Mouse (Mus musculus): Measurements from ENCODE around the gene Calcoco2.
A peak's percentile ranks its signal among the peaks of the same experiment; 100 is the strongest.
"Not testable (repeated sequence)": the region's sequence is repeated elsewhere in the genome, so short reads cannot be mapped to it uniquely, and the experiment has no call there.

Calcoco2 gene

DNA sequence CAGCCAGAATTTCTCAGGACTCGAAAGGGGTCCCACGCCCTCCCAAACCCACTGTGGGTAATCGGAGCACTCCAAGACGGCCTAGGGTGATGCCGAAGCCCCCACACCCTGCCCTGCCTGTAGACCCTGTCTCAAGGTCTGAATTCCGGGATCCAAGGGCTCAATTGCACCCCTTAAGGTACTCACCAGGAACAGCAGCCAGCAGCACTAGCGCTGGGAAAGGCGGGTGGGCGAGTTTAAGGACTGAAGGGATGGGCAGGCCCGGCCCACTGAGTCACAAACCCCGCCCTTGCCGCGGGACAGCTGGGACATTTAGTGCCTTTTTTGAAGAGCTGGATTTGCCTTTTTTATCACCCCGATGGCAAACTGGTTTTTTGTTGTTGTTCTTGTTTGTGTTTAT, at the start of gene Calcoco2:
TSS of gene Calcoco2 (minus strand) at position 214 of the 400 bp plus-strand sequence.
- no peak for DNase-seq

DNA sequence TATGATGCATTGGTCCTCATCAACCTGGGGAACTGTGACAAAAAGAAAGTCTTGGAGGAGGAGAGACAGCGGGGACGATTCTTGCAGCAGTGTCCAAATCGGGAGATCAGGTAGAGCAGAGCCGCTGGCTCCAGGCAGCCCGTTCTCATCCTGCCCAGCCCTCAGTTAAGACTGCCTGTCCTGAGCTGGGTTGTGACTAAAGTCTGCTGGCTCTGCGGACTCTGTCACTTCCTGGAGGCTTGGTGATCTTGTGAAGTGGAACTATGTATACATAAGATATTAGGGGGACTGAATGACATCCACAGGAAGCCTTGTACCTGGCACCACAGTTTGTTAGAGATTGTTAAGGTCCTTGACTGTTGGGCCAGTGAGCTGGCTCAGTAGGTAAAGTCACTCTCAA, 35.7 kb upstream of the Calcoco2 start:
- no peak for DNase-seq

DNA sequence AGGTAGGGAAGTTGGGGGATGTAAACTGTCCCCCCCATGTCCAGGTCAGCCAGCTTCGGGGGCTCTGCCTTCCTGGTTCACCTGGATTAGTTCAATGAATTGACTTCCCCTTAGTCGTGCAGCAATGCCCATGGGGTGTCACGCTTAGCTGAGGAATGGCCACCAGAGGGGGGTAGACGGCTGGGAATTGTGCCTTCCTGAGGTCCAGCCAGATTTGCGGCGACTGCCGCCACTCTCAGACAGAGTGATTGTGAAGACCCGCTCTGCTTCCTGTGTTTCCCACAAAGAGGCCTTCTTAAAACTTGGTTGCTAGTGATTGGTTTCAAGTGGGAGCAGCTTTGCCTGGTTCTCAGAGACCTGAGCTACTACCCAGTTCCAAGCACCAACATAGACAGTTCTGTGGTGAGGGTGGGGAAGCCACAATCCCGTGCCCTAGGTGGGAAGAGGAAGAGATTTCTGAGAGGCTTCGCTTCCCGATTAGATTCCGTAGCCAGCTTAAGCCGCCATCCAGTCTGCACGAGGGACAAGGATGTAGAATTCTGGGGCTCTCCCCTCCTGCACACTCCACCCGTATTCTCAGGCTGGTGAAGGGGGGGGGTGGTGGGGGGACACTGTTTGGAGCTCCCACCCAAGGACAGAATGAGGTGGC, 34.0 kb upstream of the Calcoco2 start:
- DNase-seq, result peak in 1 of 2 experiments; percentile 28

DNA sequence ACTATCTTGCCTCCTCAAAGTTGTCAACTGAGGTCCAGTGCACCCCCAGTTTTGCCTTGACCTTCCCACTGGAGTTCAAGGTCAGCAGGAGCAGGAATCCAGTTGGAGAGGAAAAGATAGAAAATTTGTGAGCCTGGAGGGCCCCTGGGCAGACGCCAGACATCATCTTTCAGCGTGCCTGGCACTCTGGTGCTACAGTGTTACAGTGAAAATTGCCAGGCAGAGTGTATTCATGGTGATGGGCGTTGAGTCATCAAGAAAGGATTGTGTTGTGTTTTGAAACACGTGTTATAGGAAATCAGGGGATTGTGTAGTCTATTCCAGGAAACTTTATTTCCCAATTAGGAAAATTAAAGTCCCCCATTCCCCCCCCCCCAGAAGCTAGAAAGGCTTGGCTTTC, 32.0 kb upstream of the Calcoco2 start:
- DNase-seq, result no peak

DNA sequence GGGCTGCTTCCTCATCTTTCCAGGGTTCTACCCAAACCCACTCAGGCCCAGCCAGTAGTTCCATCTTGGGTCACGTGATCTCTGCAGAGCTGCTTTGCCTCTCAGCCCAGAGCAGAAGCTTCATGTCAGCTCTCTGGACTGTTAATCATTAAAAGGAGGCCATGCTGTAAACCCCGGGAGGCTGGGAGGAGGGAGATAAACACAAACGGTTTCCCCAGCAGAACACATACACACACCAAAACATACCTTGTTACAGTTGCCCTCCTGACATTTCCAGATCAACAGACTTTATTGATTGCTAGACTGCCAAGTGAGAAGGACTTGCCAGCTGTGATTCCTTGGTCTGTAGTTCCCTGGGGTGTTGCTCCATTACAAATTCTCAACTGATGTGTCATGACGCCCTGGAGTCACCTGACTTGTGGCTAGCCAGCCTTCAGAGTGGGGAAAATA, 29.0 kb upstream of the Calcoco2 start:
- DNase-seq, result no peak

GRCm38 (mm10) chr11:96135847-96136246, 24.1 kb upstream of the Calcoco2 start:
- no peak for DNase-seq

DNA sequence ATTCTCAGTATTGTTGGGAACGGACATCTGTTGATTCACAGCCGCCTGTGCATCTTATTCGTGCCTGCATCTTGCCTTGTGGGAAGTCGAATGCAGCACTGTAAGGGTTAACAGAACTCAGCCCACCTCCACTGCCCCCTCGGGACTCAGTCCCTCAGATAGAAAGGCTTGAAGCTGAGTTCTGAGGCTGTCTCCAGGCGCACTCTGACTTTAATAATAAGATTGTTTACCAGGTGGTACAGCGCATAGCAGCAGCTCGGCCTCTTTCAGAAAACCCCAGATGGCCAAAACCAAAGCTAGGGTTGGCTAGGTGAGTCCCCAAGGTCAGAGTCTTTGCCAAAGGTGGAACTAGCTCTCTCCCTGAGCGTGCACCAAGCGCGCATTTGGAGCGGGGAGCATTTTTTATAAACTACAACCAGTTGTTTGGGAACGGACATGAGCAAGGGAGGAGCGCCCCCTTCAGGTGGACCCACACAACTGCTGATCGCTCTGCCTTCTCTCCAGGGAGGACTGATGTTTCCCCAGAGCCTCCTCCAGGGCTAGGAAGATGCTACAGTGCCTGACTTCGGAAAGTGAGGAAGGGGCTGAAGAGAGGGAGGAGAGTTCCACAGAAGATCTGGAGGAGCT, 21.6 kb upstream of the Calcoco2 start, which contains the start of gene Ttll6:
TSS of gene Ttll6 (plus strand) at position 548 of the 627 bp plus-strand sequence.
- peak in 1 of 2 experiments; percentile 19 for DNase-seq

- no peak for DNase-seq
These were observed 18.8 kb upstream of the Calcoco2 start for GRCm38 (mm10) chr11:96130606-96131005.

DNA sequence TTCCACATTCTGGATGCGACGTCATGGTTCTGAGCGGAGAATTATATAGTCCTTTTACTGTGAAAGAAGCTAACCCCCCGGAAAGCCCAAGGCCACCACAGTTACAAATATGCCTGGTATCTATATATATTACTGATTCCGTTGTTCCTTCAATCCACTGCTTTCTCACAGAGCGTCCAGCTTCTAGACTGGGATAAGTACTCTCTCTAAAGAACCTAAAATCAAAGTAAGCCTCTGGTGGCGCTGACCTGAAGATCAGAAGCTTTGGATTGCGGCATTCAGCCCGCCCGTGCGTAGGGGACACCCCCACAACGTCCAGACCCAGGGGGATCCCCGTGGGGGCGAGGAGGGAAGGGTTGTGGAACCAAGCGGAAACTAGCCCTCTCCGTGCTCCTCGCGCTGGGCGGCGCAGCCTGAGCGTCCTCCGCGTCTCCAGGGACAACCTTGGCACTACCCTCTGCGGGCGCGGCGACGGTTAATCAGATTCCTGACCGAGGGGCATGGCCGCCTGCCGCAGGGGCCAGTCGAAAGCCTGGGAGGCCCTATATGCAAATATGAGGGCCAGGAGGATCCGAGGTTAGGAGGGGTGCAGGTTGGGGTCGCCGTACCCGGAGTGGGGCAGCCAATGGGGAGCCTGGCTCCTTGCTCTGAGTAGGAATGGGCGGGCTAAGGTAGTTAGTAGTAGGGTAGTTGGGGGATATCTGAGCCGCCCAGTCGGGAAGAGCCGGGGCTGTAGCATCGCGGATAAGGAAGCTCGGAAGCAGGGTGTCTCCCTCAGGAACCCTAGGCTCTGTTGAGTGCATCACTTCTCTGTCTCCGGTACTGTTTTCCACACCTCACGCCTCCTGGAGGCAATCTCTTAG, 12.5 kb upstream of the Calcoco2 start:
- DNase-seq, result no peak

DNA sequence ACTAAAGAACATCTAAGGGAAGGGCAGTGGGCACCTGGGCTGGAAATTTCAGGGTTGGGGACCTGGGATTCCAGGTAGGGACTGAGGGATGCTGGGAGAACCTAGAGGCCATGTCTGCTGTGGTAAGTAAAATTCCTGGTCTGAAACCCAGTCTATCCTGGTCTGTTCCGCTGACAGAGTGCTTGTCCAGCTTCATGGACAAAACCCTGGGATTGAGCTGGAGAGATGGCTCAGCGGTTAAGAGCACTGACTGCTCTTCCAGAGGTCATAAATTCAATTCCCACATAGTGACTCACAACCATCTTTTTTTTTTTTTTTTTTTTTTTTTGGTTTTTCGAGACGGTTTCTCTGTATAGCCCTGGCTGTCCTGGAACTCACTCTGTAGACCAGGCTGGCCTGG, 11.0 kb upstream of the Calcoco2 start:
- not testable (repeated sequence) for DNase-seq

- no peak for DNase-seq
These were observed 7.6 kb upstream of the Calcoco2 start for GRCm38 (mm10) chr11:96119401-96119800.

DNA sequence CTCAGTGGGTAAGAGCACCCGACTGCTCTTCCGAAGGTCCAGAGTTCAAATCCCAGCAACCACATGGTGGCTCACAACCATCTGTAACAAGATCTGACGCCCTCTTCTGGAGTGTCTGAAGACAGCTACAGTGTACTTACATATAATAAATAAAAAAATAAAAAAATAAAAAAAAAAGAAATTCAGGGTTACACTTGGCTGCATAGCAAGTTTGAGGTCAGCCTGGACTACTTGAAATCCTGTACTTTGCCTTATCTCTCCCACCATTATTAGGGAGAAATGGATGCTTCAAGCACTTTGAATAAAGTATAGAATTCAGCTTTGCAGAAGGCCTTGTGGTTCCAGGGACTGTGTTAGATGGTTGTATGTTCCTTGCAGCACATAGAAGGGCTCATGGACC, 5.2 kb upstream of the Calcoco2 start:
- DNase-seq, result not testable (repeated sequence)

- no peak for DNase-seq
These were observed 4.4 kb upstream of the Calcoco2 start for GRCm38 (mm10) chr11:96116116-96116515.

- no peak for DNase-seq
These were observed 3.7 kb upstream of the Calcoco2 start for GRCm38 (mm10) chr11:96115416-96115815.

- DNase-seq, result no peak
These were observed 2.3 kb upstream of the Calcoco2 start for GRCm38 (mm10) chr11:96114077-96114476.

GRCm38 (mm10) chr11:96110950-96111349, 814 bp downstream of the Calcoco2 start:
- DNase-seq, result not testable (repeated sequence)

DNA sequence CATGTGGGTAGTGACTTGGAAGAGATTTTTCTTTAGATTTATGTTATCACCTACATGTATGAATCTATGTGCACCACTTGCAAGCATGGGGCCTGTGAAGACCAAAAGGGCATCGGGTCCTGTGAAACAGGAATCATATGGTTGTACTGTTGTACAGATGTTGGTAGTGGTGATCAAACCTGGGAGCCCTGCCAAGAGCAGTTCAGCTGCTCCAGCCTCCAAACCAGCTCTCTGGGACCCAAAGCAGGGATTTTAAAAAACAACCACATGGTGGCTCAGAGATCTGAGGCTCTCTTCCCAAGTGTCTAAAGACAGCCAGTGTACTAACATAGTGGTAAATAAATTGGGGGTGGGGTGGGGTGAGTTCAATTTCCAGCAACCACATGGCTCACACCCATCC, 3.4 kb downstream of the Calcoco2 start:
- DNase-seq, result no peak

DNA sequence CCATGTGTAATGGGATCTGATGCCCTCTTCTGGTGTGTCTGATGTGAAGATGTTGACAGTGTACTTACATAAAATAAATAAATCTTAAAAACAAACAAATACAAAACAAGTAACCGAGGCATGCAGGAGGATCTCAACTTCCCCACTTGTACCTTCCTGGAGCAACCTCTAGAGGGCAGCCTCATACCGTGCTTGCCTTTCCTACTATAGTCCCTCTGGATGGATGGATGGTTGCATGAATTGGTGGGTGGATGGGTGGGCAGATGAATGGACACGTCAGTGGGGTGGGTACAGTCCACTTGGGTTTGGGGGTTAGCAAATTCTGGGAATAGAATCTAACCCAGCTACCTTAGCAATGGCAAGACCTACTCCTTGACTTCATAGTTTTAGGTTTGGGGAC, 18.4 kb downstream of the Calcoco2 start:
- peak in 1 of 2 experiments; percentile 33 for DNase-seq

- no peak for DNase-seq
These were observed 19.0 kb downstream of the Calcoco2 start for GRCm38 (mm10) chr11:96092674-96093291.

GRCm38 (mm10) chr11:96091073-96091472, 20.7 kb downstream of the Calcoco2 start:
- DNase-seq, result no peak

DNA sequence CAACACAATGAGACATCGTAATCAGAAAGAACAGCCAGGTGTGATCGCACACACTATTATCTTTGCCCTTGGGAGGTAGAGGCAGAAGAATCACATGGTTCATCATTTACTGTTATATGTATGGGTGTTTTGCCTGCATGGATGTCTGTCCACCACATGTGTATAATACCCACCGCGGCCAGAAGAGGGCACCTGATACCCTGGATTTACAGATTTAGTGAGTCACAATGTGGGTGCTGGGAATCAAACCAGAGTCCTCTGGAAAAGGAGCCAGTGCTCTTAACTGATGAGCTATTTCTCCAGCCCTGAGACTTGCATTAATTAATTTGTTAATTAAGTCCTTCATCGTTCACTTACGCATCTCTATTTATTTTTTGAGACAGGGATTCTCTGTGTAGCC, 23.8 kb downstream of the Calcoco2 start:
- DNase-seq, result no peak

DNA sequence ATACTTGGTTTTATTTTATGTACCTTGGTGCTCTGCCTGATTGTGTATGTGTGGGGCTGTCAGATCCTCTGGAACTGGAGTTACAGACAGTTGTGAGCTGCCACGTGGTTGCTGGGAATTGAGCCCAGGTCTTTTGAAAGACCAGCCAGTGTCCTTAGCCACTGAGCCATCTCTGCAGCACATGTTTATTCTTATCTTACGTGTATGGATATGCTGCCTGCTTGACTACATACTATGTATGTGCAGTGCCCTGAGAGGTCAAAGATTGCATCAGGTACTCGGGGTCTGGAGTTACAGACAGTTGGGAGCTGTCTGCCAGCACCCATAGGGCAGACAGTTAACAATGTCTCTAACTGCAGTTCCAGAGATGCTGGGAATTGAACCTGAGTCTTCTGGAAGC, 29.1 kb downstream of the Calcoco2 start:
- no peak for DNase-seq

DNA sequence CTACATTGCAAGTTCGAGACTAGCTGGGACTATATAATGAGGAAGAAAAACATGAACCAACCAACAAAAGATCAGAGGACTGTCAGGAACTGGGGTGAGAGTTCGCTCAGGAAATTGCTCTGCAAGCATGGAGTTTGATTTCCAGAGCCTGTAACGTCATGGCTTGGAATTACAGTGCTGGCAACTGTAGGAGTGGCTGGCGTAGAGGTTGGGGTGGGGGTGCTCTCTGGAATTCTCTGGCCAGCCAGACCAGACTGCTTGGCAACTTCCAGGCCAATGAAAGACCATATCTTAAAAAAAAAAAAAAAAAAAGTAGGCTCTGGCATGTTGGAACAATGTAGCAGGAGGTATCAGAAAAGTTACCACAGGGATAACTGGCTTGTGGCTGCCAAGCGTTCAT, 31.0 kb downstream of the Calcoco2 start:
- DNase-seq, result no peak
